Mouse (Mus musculus): ENCODE data around the gene Hinfp. TPM values are rescaled to one million over a fixed set of nuclear protein-coding genes. Genes with fewer than 3 reads are reported as not detected.
"Not testable (repeated sequence)": the region's sequence is repeated elsewhere in the genome, so short reads cannot be mapped to it uniquely, and the experiment has no call there.

Hinfp gene
- polyA plus RNA-seq, 1 experiment from 2014 or later: 19.3 TPM

DNA sequence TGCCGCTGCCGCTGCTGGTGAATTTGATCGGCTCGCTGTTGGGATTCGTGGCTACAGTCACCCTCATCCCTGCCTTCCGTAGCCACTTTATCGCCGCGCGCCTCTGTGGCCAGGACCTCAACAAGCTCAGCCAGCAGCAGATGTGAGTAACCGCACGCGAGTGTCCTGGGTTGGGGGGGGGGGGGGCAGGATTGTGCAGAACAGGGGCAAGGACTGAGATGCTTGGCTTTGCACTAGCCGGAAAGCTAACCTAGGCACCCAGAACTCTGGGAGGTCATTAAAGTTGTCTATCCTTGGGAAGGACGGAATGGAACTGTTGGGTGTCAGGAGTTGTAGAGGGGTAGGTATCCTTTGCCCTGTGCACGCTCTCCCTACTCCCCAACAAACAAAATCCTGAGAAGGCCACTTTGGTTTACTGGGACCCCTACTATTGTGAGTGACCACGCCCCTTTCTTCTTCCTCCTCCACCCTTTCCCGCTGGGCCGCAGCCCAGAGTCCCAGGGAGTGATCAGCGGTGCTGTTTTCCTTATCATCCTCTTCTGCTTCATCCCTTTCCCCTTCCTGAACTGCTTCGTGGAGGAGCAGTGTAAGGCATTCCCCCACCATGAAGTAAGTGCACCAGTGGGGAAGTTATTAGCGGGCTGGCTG, 21.7 kb upstream of the Hinfp start:
- no peaks in the 10 kb centered on the region for H3K27me3 ChIP-seq (replicated peaks; ENCODE audit: control insufficient read depth, insufficient read depth, low read length)
- peaks cover 9% of the 10 kb centered on the region for H3K4me1 ChIP-seq (replicated peaks; ENCODE audit: control insufficient read depth, insufficient read depth, low read length)
- ATAC-seq (replicated peaks; ENCODE audit: low FRiP score): peak; percentile 53
- peak overlapping the region; percentile 96 for H3K27ac ChIP-seq (ENCODE audit: low read depth, low read length)
- peak overlapping the region; percentile 93 for H3K9ac ChIP-seq (ENCODE audit: low read depth, low read length)
- H3K9me3 ChIP-seq (ENCODE audit: control insufficient read depth, low read length): no peaks in the 10 kb centered on the region
- under 1% methylated on average over 22 of the region's 22 CpGs for WGBS
- H3K4me3 ChIP-seq (ENCODE audit: low read depth, low read length): peak overlapping the region; percentile 86
- peaks cover 25% of the 10 kb centered on the region for H3K36me3 ChIP-seq (ENCODE audit: control insufficient read depth, insufficient read depth, low read length)
- peak; percentile 52 for DNase-seq (ENCODE audit: low spot score)
- H3K4me2 ChIP-seq: peak overlapping the region; percentile 68

DNA sequence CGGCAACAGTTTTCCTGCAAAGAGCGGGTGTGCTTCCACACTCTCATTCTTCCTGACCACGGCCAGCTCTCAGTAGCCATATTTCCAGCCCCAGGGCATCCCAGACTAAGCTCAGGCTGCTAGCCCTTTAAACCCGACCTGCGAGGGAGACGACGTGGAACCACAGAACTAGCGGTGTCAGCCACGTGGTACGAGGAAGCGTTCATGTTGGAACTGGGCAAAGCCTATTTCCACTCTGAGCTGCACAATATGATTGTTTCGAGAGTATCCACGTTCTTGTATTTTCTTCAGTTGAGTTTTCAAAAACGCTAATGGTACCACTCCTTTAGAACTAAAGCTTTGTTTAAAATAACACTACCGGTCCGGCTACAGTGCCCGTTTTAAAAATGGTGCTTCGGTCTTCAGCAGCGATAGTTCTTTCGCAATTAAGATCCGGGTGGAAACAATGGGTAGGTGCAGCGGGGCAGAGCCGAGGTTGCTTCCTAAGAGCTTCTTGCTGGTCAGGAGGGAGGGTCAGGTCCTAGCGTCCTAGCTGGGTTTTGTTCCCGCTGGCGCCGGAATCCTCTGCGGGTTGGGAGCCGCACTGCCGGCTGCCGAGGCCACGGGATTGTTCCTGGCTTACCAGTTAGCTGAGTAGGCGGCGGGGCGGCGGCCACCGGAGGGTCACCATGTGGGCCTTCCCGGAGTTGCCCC, 21.0 kb upstream of the Hinfp start:
- peak overlapping the region; percentile 96 for H3K27ac ChIP-seq (ENCODE audit: low read depth, low read length)
- peak overlapping the region; percentile 68 for H3K4me2 ChIP-seq
- H3K9ac ChIP-seq (ENCODE audit: low read depth, low read length): peak overlapping the region; percentile 93
- H3K4me1 ChIP-seq (replicated peaks; ENCODE audit: control insufficient read depth, insufficient read depth, low read length): peaks cover 9% of the 10 kb centered on the region
- ATAC-seq (replicated peaks; ENCODE audit: low FRiP score) (peak; percentile 88), DNase-seq (ENCODE audit: low spot score) (peak; percentile 84)
- H3K27me3 ChIP-seq (replicated peaks; ENCODE audit: control insufficient read depth, insufficient read depth, low read length): no peaks in the 10 kb centered on the region
- H3K4me3 ChIP-seq (ENCODE audit: low read depth, low read length): peak overlapping the region; percentile 86
- peaks cover 20% of the 10 kb centered on the region for H3K36me3 ChIP-seq (ENCODE audit: control insufficient read depth, insufficient read depth, low read length)
- under 1% methylated on average over 38 of the region's 38 CpGs for WGBS
- H3K9me3 ChIP-seq (ENCODE audit: control insufficient read depth, low read length): no peaks in the 10 kb centered on the region

DNA sequence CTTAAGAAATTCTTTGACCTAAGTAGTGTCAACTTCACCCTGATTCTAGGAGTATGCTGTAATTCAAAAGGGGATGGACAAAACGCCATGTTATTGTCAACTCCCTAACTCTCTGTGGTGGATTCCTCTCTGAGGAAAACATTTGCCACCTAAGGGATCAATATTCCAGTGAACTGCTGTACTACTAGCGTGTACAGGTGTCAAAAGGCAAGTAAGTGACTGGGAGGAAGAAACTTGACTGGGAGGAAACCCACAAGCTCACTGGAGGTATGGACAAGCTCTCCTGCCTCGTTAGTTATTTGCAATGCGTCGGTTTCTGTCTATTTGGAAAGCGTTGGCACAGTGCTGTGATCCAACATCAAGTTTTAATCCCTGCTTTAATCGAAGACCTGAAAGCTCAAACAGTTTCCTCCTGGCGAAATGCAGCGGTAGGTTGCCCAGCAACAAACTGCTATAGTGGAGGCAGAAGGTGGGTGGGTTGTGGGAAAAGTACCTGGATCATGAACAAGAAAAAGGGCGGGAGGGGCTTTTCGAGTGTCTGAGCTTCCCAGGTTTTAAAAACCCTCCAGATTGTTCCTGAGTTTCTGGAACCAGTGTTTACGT, 20.4 kb upstream of the Hinfp start, which contains the start of gene Dpagt1:
Gene Dpagt1, plus strand, starts transcription at position 252 of the 603 bp plus-strand sequence.
- H3K9me3 ChIP-seq (ENCODE audit: control insufficient read depth, low read length): no peaks in the 10 kb centered on the region
- ATAC-seq (replicated peaks; ENCODE audit: low FRiP score) (no peak; the same call in 1 of the 2 replicates), DNase-seq (ENCODE audit: low spot score) (no peak)
- 4% methylated on average over 12 of the region's 12 CpGs for WGBS
- H3K27ac ChIP-seq (ENCODE audit: low read depth, low read length): peak within 1 kb of the TSS; percentile 96
- H3K4me2 ChIP-seq: peak within 1 kb of the TSS; percentile 68
- peaks cover 14% of the 10 kb centered on the region for H3K36me3 ChIP-seq (ENCODE audit: control insufficient read depth, insufficient read depth, low read length)
- peaks cover 10% of the 10 kb centered on the region for H3K4me1 ChIP-seq (replicated peaks; ENCODE audit: control insufficient read depth, insufficient read depth, low read length)
- no peaks in the 10 kb centered on the region for H3K27me3 ChIP-seq (replicated peaks; ENCODE audit: control insufficient read depth, insufficient read depth, low read length)
- peak within 1 kb of the TSS; percentile 93 for H3K9ac ChIP-seq (ENCODE audit: low read depth, low read length)
- H3K4me3 ChIP-seq (ENCODE audit: low read depth, low read length): peak within 1 kb of the TSS; percentile 86

DNA sequence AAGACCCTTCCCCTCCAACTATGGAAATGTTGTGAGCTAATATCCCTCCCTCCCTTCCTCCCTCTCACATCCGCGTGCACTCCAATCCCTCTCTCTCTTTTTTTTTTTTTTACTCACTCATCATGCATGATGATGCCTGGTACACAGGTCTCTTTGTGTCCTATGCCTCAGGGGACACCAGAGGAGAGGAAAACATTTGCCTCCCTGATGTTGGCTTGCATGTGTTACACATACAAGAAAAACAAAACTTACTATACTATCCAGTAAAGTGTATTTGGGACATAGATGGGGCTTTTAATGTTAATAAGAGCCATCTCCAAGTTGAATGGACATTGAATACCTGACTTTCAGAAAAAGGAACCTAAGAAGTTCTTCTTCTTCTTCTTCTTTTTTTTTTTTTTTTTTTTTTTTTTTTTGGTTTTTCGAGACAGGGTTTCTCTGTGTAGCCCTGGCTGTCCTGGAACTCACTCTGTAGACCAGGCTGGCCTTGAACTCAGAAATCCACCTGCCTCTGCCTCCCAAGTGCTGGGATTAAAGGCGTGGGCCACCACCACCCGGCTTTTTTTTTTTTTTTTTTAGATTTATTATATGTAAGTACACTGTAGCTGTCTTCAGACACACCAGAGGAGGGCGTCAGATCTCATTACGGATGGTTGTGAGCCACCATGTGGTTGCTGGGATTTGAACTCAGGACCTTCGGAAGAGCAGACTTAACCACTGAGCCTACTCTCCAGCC, 19.7 kb upstream of the Hinfp start:
- H3K36me3 ChIP-seq (ENCODE audit: control insufficient read depth, insufficient read depth, low read length); ATAC-seq (replicated peaks; ENCODE audit: low FRiP score); H3K27me3 ChIP-seq (replicated peaks; ENCODE audit: control insufficient read depth, insufficient read depth, low read length); DNase-seq (ENCODE audit: low spot score); H3K9me3 ChIP-seq (ENCODE audit: control insufficient read depth, low read length): not testable (repeated sequence)
- H3K9ac ChIP-seq (ENCODE audit: low read depth, low read length): peak overlapping the region; percentile 93; the same call in 1 of the 2 replicates
- H3K4me1 ChIP-seq (replicated peaks; ENCODE audit: control insufficient read depth, insufficient read depth, low read length): peaks cover 15% of the 10 kb centered on the region
- 69% methylated on average over 6 of the region's 8 CpGs for WGBS
- peak overlapping the region; percentile 86; the same call in 1 of the 2 replicates for H3K4me3 ChIP-seq (ENCODE audit: low read depth, low read length)
- H3K27ac ChIP-seq (ENCODE audit: low read depth, low read length): peak overlapping the region; percentile 96; the same call in 1 of the 2 replicates
- H3K4me2 ChIP-seq: peak overlapping the region; percentile 68

DNA sequence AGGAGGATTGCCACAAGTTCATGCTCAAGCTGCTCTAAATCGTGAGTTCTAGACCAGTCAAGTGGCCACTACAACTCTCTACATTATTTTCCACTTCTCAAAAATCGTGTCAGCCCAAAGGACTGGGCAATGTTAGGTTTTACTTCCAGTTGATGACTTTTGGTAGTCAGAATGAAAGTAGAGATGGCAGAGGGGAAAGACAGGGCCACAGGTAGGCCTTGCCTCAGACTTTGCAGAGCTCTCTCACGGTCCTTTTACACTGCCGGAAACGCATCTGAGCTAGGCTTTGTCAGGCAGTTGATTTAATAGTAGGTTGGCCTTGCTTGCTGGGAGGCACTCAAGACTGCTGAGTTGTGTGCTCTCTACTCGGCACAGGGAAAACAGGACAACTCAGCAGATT, 18.7 kb upstream of the Hinfp start:
- Histone ChIP-seq H3K9me3 (ENCODE audit: control insufficient read depth, low read length) (no peaks in the 10 kb centered on the region), H3K4me3 (ENCODE audit: low read depth, low read length) (no peak overlapping the region), H3K27ac (ENCODE audit: low read depth, low read length) (no peak overlapping the region), H3K9ac (ENCODE audit: low read depth, low read length) (no peak overlapping the region), H3K4me2 (no peak overlapping the region), H3K4me1 (replicated peaks; ENCODE audit: control insufficient read depth, insufficient read depth, low read length) (peaks cover 18% of the 10 kb centered on the region), H3K36me3 (ENCODE audit: control insufficient read depth, insufficient read depth, low read length) (peaks cover 6% of the 10 kb centered on the region), H3K27me3 (replicated peaks; ENCODE audit: control insufficient read depth, insufficient read depth, low read length) (no peaks in the 10 kb centered on the region)
- ATAC-seq (replicated peaks; ENCODE audit: low FRiP score) (no peak), DNase-seq (ENCODE audit: low spot score) (no peak)
- 82% methylated on average over 6 of the region's 6 CpGs for WGBS

DNA sequence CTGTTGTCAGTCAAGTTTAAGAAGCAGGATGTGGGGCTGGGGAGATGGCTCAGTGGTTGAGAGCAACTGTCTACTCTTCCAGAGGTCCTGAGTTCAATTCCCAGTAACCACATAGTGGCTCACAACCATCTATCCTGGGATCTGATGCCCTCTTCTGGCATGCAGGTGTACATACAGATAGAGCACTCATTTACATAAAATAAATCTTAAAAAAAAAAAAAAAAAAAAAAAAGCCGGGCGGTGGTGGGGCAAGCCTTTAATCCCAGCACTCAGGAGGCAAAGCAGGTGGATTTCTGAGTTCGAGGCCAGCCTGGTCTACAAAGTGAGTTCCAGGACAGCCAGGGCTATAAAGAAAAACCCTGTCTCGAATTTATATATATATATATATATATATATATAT, 18.2 kb upstream of the Hinfp start:
- not testable (repeated sequence) for H3K4me3 ChIP-seq (ENCODE audit: low read depth, low read length); H3K27me3 ChIP-seq (replicated peaks; ENCODE audit: control insufficient read depth, insufficient read depth, low read length); H3K9me3 ChIP-seq (ENCODE audit: control insufficient read depth, low read length); H3K9ac ChIP-seq (ENCODE audit: low read depth, low read length); H3K4me2 ChIP-seq; DNase-seq (ENCODE audit: low spot score); ATAC-seq (replicated peaks; ENCODE audit: low FRiP score); H3K27ac ChIP-seq (ENCODE audit: low read depth, low read length); H3K36me3 ChIP-seq (ENCODE audit: control insufficient read depth, insufficient read depth, low read length)
- H3K4me1 ChIP-seq (replicated peaks; ENCODE audit: control insufficient read depth, insufficient read depth, low read length): peaks cover 23% of the 10 kb centered on the region
- WGBS: 76% methylated on average over 4 of the region's 4 CpGs

DNA sequence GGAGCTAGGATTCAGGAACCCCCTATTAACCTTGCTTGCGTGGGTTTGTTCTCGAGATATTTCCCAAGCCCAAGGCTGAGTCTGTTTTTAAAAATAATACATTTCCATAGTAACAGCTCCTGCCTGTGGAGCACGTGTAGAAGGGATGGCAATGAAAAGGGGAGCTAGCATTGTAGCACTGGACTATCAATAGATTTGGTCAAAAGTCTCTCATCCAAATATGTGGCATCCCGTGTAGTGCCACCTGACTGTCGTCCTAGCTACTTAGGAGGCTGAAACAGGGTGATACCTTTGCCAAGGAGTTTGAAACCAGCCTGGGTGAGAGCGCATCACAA, 15.3 kb upstream of the Hinfp start:
- Histone ChIP-seq H3K36me3 (ENCODE audit: control insufficient read depth, insufficient read depth, low read length) (peaks cover 3% of the 10 kb centered on the region; the same call in 1 of the 2 replicates), H3K4me1 (replicated peaks; ENCODE audit: control insufficient read depth, insufficient read depth, low read length) (peaks cover 26% of the 10 kb centered on the region), H3K9me3 (ENCODE audit: control insufficient read depth, low read length) (no peaks in the 10 kb centered on the region), H3K27me3 (replicated peaks; ENCODE audit: control insufficient read depth, insufficient read depth, low read length) (no peaks in the 10 kb centered on the region), H3K27ac (ENCODE audit: low read depth, low read length) (peak overlapping the region; percentile 57; the same call in 1 of the 2 replicates), H3K4me2 (peak overlapping the region; percentile 97), H3K4me3 (ENCODE audit: low read depth, low read length) (peak overlapping the region; percentile 90), H3K9ac (ENCODE audit: low read depth, low read length) (peak overlapping the region; percentile 63)
- 27% methylated on average over 6 of the region's 6 CpGs for WGBS
- ATAC-seq (replicated peaks; ENCODE audit: low FRiP score) (no peak), DNase-seq (ENCODE audit: low spot score) (no peak)
